Mouse (Mus musculus) heart, postnatal 25 days (tissue): ENCODE measurements around the gene Apof. TPM values are rescaled to one million over a fixed set of nuclear protein-coding genes. Genes with fewer than 3 reads are reported as not detected.
"Not testable (repeated sequence)": the region's sequence is repeated elsewhere in the genome, so short reads cannot be mapped to it uniquely, and the experiment has no call there.

Experiments used
- DNase-seq: peaks from one replicate; pipeline ENCODE4 v3.0.0; 2022; ENCODE audit warnings: low spot score
- intact Hi-C: fragments of 180-260 bp; cut with DNase I; formaldehyde crosslinking; loops from one replicate; pipeline ENCODE4 v1.15.1; 2025
- total RNA-seq, 2 experiments: library from RNA; stranded (reverse); gene quantifications; 2 replicates each; pipeline ENCODE4 v1.2.3; 2021

The Apof gene
- total RNA-seq, 2 experiments from 2014 or later = not detected

GRCm38 (mm10) chr10:128255925-128256324, 12.5 kb upstream of the Apof start:
- no peak for DNase-seq
- intact Hi-C loops = no loop called here

- intact Hi-C loops = no loop called here
- no peak for DNase-seq
Measured at GRCm38 (mm10) chr10:128256328-128256727, 12.1 kb upstream of the Apof start.

GRCm38 (mm10) chr10:128258953-128259352, 9.5 kb upstream of the Apof start:
- intact Hi-C loops = no loop called here
- no peak for DNase-seq

- intact Hi-C loops = no loop called here
Measured at GRCm38 (mm10) chr10:128259946-128260345, 8.5 kb upstream of the Apof start.

GRCm38 (mm10) chr10:128260376-128260775, 8.1 kb upstream of the Apof start:
- intact Hi-C loops = not testable (repeated sequence)

More at GRCm38 (mm10) chr10:128259946-128260345, 8.5 kb upstream of the Apof start:
- DNase-seq = no peak

GRCm38 (mm10) chr10:128262300-128262699, 6.2 kb upstream of the Apof start:
- no peak for DNase-seq
- intact Hi-C loops = no loop called here

More at GRCm38 (mm10) chr10:128260376-128260775, 8.1 kb upstream of the Apof start:
- not testable (repeated sequence) for DNase-seq

- no peak for DNase-seq
- intact Hi-C loops = no loop called here
Measured at GRCm38 (mm10) chr10:128263393-128264310, 4.8 kb upstream of the Apof start.

GRCm38 (mm10) chr10:128269206-128269910, 887 bp downstream of the Apof start:
- DNase-seq = no peak
- intact Hi-C loops = loop anchor here (1.0 kb wide), 1 partner anchor 20 kb away; no protein-coding TSS in a partner anchor

- intact Hi-C loops = loop anchor here (5.0 kb wide), 1 partner anchor 38 kb away; the partner anchor contains the start of gene Timeless
- DNase-seq = peak; percentile 97
Measured at GRCm38 (mm10) chr10:128270287-128270841, 1.9 kb downstream of the Apof start, which contains the start of gene Stat2. TSS of gene Stat2 (plus strand) at chr10:128270559.

- no peak for DNase-seq
- intact Hi-C loops = loop anchor here (5.0 kb wide), 1 partner anchor 39 kb away; the partner anchor contains the start of gene Timeless
Measured at GRCm38 (mm10) chr10:128270866-128271265, 2.4 kb downstream of the Apof start.

GRCm38 (mm10) chr10:128271883-128272282, 3.4 kb downstream of the Apof start:
- intact Hi-C loops = loop anchor here (5.0 kb wide), 1 partner anchor 40 kb away; the partner anchor contains the start of gene Timeless
- DNase-seq = no peak

- intact Hi-C loops = loop anchor here (5.0 kb wide), 1 partner anchor 41 kb away; the partner anchor contains the start of gene Timeless
- DNase-seq = not testable (repeated sequence)
Measured at GRCm38 (mm10) chr10:128272819-128273439, 4.5 kb downstream of the Apof start.

- intact Hi-C loops, DNase-seq: not testable (repeated sequence)
Measured at GRCm38 (mm10) chr10:128275374-128275773, 6.9 kb downstream of the Apof start.

GRCm38 (mm10) chr10:128278158-128278557, 9.7 kb downstream of the Apof start:
- no peak for DNase-seq
- intact Hi-C loops = no loop called here

- no peak for DNase-seq
- intact Hi-C loops = loop anchor here (10.0 kb wide), 1 partner anchor 146 kb away; no protein-coding TSS in a partner anchor
Measured at GRCm38 (mm10) chr10:128280943-128281342, 12.5 kb downstream of the Apof start.

- intact Hi-C loops = loop anchor here (10.0 kb wide), 1 partner anchor 147 kb away; no protein-coding TSS in a partner anchor
- DNase-seq = no peak
Measured at GRCm38 (mm10) chr10:128281682-128282081, 13.2 kb downstream of the Apof start.

GRCm38 (mm10) chr10:128282886-128283450, 14.5 kb downstream of the Apof start:
- DNase-seq = no peak
- intact Hi-C loops = loop anchor here (10.0 kb wide), 1 partner anchor 148 kb away; no protein-coding TSS in a partner anchor

- DNase-seq = no peak
- intact Hi-C loops = loop anchor here (2.0 to 10.0 kb wide), 2 partner anchors 69 to 149 kb away; no protein-coding TSS in a partner anchor
Measured at GRCm38 (mm10) chr10:128283604-128284579, 15.4 kb downstream of the Apof start.
